Mouse (Mus musculus) hindbrain, postnatal 0 days (tissue): ENCODE data around the gene Tenm3. TPM values are rescaled to one million over a fixed set of nuclear protein-coding genes. Genes with fewer than 3 reads are reported as not detected.

Experiments used
- ATAC-seq: fragments of 200-750 bp; cut with Nextera tagmentation; 2 replicates; pipeline ENCODE4 v1.8.0; 2017; ENCODE audit warnings: mild to moderate bottlenecking, moderate TSS enrichment, moderate library complexity
- DNase-seq: peaks from one replicate; pipeline ENCODE4 v3.0.0-alpha.2; 2015; ENCODE audit warnings: low spot score
- H3K27ac ChIP-seq: fragments of 300-500 bp; sonication (generic); 2 replicates; pipeline ENCODE4 v1.5.1; 2014; ENCODE audit warnings: mild to moderate bottlenecking
- H3K27me3 ChIP-seq: fragments of 300-500 bp; sonication (generic); 2 replicates; pipeline ENCODE4 v1.6.1; 2014; ENCODE audit warnings: low read length, mixed read lengths; ENCODE audit not compliant: insufficient read depth
- H3K36me3 ChIP-seq: fragments of 300-500 bp; sonication (generic); 2 replicates; pipeline ENCODE4 v1.6.1; 2014; ENCODE audit warnings: low read length, mixed read lengths; ENCODE audit not compliant: insufficient read depth
- H3K4me1 ChIP-seq: fragments of 300-500 bp; sonication (generic); 2 replicates; pipeline ENCODE4 v1.6.1; 2014; ENCODE audit warnings: antibody characterized with exemption, low read length, mixed read lengths; ENCODE audit not compliant: insufficient read depth
- H3K4me2 ChIP-seq: fragments of 300-500 bp; sonication (generic); 2 replicates; pipeline ENCODE4 v1.6.1; 2014; ENCODE audit warnings: low read depth, mild to moderate bottlenecking, low read length, moderate library complexity, mixed read lengths
- H3K4me3 ChIP-seq: fragments of 300-500 bp; sonication (generic); 2 replicates; pipeline ENCODE4 v1.5.1; 2014; ENCODE audit warnings: low read length
- H3K9ac ChIP-seq: fragments of 300-500 bp; sonication (generic); replicated peaks from 2 replicates; pipeline ENCODE4 v1.6.1; 2014; ENCODE audit warnings: mild to moderate bottlenecking, low read length, moderate library complexity, mixed read lengths
- H3K9me3 ChIP-seq: fragments of 300-500 bp; sonication (generic); 2 replicates; pipeline ENCODE4 v1.6.1; 2016; ENCODE audit warnings: low read length, mixed read lengths
- CTCF ChIP-seq: IDR thresholded peaks from 2 replicates; pipeline ENCODE4 v1.5.1; 2016; ENCODE audit warnings: antibody characterized with exemption, control low read depth, low read depth
- WGBS: fragments of 180-500 bp; shearing (Covaris S2); extraction: QIAGEN DNeasy Blood & Tissue Kit; methylation state at CpG from one replicate; pipeline ENCODE4 v1.1.7; 2014; 5-methylcytosine and 5-hydroxymethylcytosine counted together
- polyA plus RNA-seq: library from polyadenylated mRNA; unstranded; fragments of >200 nt; fragmentation: Nextera tagmentation; extraction: Ambion mirVana; gene quantifications from 2 replicates; pipeline ENCODE4 v1.2.1, GENCODE M21; 2015
- total RNA-seq: library from RNA; depleted of rRNA; stranded (reverse); fragments of >200 nt; gene quantifications from 2 replicates; pipeline ENCODE4 v1.2.3, GENCODE M21; 2014

Tenm3 gene
- total and polyA plus RNA-seq, 2 experiments from 2014 or later: 21.3 to 151 TPM

DNA sequence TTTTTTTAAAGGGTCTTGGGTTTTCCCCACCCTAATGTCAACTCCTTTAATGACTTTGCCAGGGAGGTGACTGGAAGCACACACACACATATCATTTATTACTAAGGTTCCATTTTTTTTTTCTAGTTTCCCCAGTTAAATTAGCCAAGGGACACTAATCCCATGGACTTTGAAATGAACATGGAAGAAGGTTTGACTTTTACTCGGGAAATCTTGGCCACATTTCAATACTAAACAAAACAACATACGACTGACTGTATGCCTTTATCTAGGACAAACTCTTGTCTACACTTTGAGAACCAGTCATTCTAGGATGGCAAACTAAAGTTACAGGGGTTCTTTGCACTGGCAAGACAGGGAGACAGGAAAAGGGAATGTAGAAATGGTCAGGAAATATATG, 170.3 kb downstream of the Tenm3 start:
- Histone ChIP-seq H3K27ac (no peak overlapping the region), H3K9me3 (no peaks in the 10 kb centered on the region), H3K4me2 (no peak overlapping the region), H3K4me1 (no peaks in the 10 kb centered on the region), H3K36me3 (no peaks in the 10 kb centered on the region), H3K9ac (no peak overlapping the region), H3K4me3 (no peak overlapping the region), H3K27me3 (no peaks in the 10 kb centered on the region)
- ATAC-seq (no peak), DNase-seq (no peak)
- 68% methylated on average over 2 of the region's 2 CpGs for WGBS
- no peak for TF ChIP-seq CTCF

- Histone ChIP-seq H3K36me3 (no peaks in the 10 kb centered on the region), H3K4me3 (no peak overlapping the region), H3K27ac (no peak overlapping the region), H3K4me1 (no peaks in the 10 kb centered on the region), H3K4me2 (no peak overlapping the region), H3K9me3 (no peaks in the 10 kb centered on the region), H3K9ac (no peak overlapping the region), H3K27me3 (no peaks in the 10 kb centered on the region)
- ATAC-seq (no peak), DNase-seq (no peak)
- no peak for TF ChIP-seq CTCF
- WGBS: 87% methylated on average over 11 of the region's 11 CpGs
Measured at GRCm38 (mm10) chr8:48672471-48672870, 171.3 kb downstream of the Tenm3 start.

GRCm38 (mm10) chr8:48671318-48671717, 172.4 kb downstream of the Tenm3 start:
- WGBS: 66% methylated on average over 4 of the region's 4 CpGs
- ATAC-seq: no peak
- H3K9ac ChIP-seq: no peak overlapping the region
- no peak overlapping the region for H3K27ac ChIP-seq
- H3K27me3 ChIP-seq: no peaks in the 10 kb centered on the region
- no peak overlapping the region for H3K4me3 ChIP-seq
- H3K36me3 ChIP-seq: no peaks in the 10 kb centered on the region
- H3K4me1 ChIP-seq: no peaks in the 10 kb centered on the region
- no peaks in the 10 kb centered on the region for H3K9me3 ChIP-seq
- DNase-seq: no peak
- H3K4me2 ChIP-seq: no peak overlapping the region
- no peak for TF ChIP-seq CTCF

- H3K27me3 ChIP-seq: no peaks in the 10 kb centered on the region
- no peak overlapping the region for H3K4me3 ChIP-seq
- no peaks in the 10 kb centered on the region for H3K36me3 ChIP-seq
- 63% methylated on average over 3 of the region's 3 CpGs for WGBS
- TF ChIP-seq CTCF: no peak
- DNase-seq (no peak), ATAC-seq (no peak)
- no peak overlapping the region for H3K27ac ChIP-seq
- no peaks in the 10 kb centered on the region for H3K4me1 ChIP-seq
- H3K9me3 ChIP-seq: no peaks in the 10 kb centered on the region
- no peak overlapping the region for H3K4me2 ChIP-seq
- no peak overlapping the region for H3K9ac ChIP-seq
Measured at GRCm38 (mm10) chr8:48670895-48671294, 172.9 kb downstream of the Tenm3 start.

DNA sequence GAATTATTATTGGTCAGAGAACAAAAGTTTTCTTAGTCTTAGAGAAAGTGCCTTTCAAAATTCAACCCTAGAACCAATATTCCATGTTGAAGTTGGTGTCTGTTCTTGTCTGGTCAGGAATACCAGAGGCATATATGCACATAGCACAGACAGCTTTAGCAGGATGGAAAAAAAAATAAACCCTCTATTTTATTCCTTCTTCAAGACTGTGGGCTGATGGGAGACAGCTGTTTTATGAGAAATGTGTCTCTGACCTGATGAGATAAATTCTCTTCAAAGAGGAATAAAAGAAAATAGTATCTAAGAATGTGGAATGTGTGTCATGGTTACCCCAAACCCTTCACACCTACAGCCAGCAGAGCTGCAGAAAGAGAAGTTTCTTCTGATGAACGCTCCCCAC, 173.4 kb downstream of the Tenm3 start:
- no peaks in the 10 kb centered on the region for H3K27me3 ChIP-seq
- H3K9ac ChIP-seq: no peak overlapping the region
- H3K9me3 ChIP-seq: no peaks in the 10 kb centered on the region
- H3K4me1 ChIP-seq: no peaks in the 10 kb centered on the region
- H3K27ac ChIP-seq: no peak overlapping the region
- no peaks in the 10 kb centered on the region for H3K36me3 ChIP-seq
- H3K4me3 ChIP-seq: no peak overlapping the region
- ATAC-seq (no peak), DNase-seq (no peak)
- no peak for TF ChIP-seq CTCF
- 69% methylated on average over 1 of the region's 1 CpGs for WGBS
- no peak overlapping the region for H3K4me2 ChIP-seq

DNA sequence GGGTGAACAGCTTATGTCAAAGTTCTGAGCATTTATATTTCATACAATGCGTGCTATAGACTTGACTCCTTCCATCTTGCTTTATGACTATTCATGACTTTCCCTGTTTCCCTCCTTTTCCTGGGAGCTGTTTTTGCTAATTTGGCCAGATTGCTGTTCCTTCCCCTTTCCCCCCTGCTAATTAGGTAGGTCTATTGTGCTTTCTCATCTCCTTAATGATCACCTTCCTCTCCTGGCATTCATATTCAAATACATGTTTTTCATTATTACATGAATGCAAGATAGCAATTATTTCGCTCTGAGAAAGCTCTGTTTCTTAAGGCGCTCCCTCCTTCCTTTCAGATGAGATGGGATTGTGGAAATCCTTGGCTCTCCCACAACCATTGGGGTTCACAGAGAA, 178.6 kb downstream of the Tenm3 start:
- H3K4me1 ChIP-seq: no peaks in the 10 kb centered on the region
- TF ChIP-seq CTCF: no peak
- no peaks in the 10 kb centered on the region for H3K27me3 ChIP-seq
- ATAC-seq (no peak), DNase-seq (no peak)
- no peaks in the 10 kb centered on the region for H3K9me3 ChIP-seq
- no peak overlapping the region for H3K4me3 ChIP-seq
- no peak overlapping the region for H3K4me2 ChIP-seq
- 85% methylated on average over 3 of the region's 3 CpGs for WGBS
- H3K9ac ChIP-seq: no peak overlapping the region
- H3K36me3 ChIP-seq: no peaks in the 10 kb centered on the region
- H3K27ac ChIP-seq: no peak overlapping the region

- no peak for ATAC-seq
- H3K4me2 ChIP-seq: no peak overlapping the region
- H3K9ac ChIP-seq: no peak overlapping the region
- no peak for TF ChIP-seq CTCF
- no peaks in the 10 kb centered on the region for H3K9me3 ChIP-seq
- no peak overlapping the region for H3K27ac ChIP-seq
- H3K27me3 ChIP-seq: no peaks in the 10 kb centered on the region
- no peaks in the 10 kb centered on the region for H3K36me3 ChIP-seq
- no peak overlapping the region for H3K4me3 ChIP-seq
- H3K4me1 ChIP-seq: no peaks in the 10 kb centered on the region
- WGBS: 100% methylated on average over 1 of the region's 1 CpGs
- DNase-seq: no peak
Measured at GRCm38 (mm10) chr8:48659226-48659625, 184.5 kb downstream of the Tenm3 start.
